Mouse (Mus musculus): ENCODE measurements around the gene Rras2. TPM values are rescaled to one million over a fixed set of nuclear protein-coding genes. Genes with fewer than 3 reads are reported as not detected.

The Rras2 gene
- polyA plus RNA-seq, 1 experiment from 2014 or later, result 20.4 TPM

DNA sequence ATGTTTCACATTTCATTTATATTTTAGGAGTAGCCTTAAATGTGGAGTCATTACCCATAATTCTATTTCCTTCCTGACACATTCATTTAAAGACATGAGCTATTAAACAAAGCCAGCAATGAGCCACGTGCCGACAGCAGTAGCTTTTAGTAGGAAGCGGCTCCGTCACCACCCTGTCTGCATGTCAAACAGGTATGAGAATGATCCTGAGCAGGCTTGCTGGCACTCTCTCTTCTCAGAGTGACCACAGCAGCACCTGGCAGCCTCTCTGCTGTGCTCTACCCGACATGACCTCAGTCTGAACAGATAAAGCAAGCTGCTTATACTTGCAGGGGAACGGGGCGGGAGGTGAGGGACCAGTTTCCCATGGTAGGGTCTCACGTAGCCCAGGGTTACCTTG lies 54.0 kb downstream of the Rras2 start:
- Histone ChIP-seq H3K4me3 (ENCODE audit: low read depth, low read length) (no peak overlapping the region), H3K27ac (ENCODE audit: low read depth, low read length) (no peak overlapping the region), H3K9me3 (ENCODE audit: control insufficient read depth, low read length) (no peaks in the 10 kb centered on the region), H3K4me1 (replicated peaks; ENCODE audit: control insufficient read depth, insufficient read depth, low read length) (peaks cover 14% of the 10 kb centered on the region), H3K9ac (ENCODE audit: low read depth, low read length) (no peak overlapping the region), H3K36me3 (ENCODE audit: control insufficient read depth, insufficient read depth, low read length) (no peaks in the 10 kb centered on the region), H3K4me2 (no peak overlapping the region), H3K27me3 (replicated peaks; ENCODE audit: control insufficient read depth, insufficient read depth, low read length) (no peaks in the 10 kb centered on the region)
- DNase-seq (ENCODE audit: low spot score) (no peak), ATAC-seq (replicated peaks; ENCODE audit: low FRiP score) (no peak)
- WGBS, result 63% methylated on average over 8 of the region's 8 CpGs

GRCm38 (mm10) chr7:114062451-114062850 lies 55.1 kb downstream of the Rras2 start:
- Histone ChIP-seq H3K4me3 (ENCODE audit: low read depth, low read length) (no peak overlapping the region), H3K9me3 (ENCODE audit: control insufficient read depth, low read length) (no peaks in the 10 kb centered on the region), H3K4me1 (replicated peaks; ENCODE audit: control insufficient read depth, insufficient read depth, low read length) (peaks cover 14% of the 10 kb centered on the region), H3K9ac (ENCODE audit: low read depth, low read length) (no peak overlapping the region), H3K27ac (ENCODE audit: low read depth, low read length) (no peak overlapping the region), H3K27me3 (replicated peaks; ENCODE audit: control insufficient read depth, insufficient read depth, low read length) (no peaks in the 10 kb centered on the region), H3K4me2 (no peak overlapping the region), H3K36me3 (ENCODE audit: control insufficient read depth, insufficient read depth, low read length) (no peaks in the 10 kb centered on the region)
- ATAC-seq (replicated peaks; ENCODE audit: low FRiP score) (no peak), DNase-seq (ENCODE audit: low spot score) (no peak)
- 80% methylated on average over 1 of the region's 1 CpGs for WGBS

DNA sequence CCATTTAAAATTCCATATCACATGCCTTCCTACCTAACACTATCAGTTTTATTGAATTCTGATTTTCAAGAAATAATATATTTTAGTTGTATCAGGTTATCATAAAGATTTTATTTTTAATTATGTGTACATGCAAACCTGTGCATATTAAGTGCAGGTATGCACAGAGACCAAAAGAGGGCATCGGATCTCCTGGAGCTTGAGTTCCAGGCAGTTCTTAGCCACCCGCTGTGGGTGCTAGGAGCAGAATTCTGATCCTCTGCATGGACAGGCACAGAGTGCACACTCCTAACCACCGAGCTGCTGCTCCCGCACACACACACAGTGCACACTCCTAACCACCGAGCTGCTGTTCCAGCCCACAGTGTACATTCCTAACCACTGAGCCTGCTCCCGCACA lies 57.1 kb downstream of the Rras2 start:
- H3K9me3 ChIP-seq (ENCODE audit: control insufficient read depth, low read length), result no peaks in the 10 kb centered on the region
- no peaks in the 10 kb centered on the region for H3K27me3 ChIP-seq (replicated peaks; ENCODE audit: control insufficient read depth, insufficient read depth, low read length)
- WGBS, result 95% methylated on average over 6 of the region's 6 CpGs
- no peak overlapping the region for H3K27ac ChIP-seq (ENCODE audit: low read depth, low read length)
- no peak overlapping the region for H3K4me2 ChIP-seq
- DNase-seq (ENCODE audit: low spot score), result no peak
- peaks cover 3% of the 10 kb centered on the region for H3K4me1 ChIP-seq (replicated peaks; ENCODE audit: control insufficient read depth, insufficient read depth, low read length)
- no peak overlapping the region for H3K9ac ChIP-seq (ENCODE audit: low read depth, low read length)
- no peak for ATAC-seq (replicated peaks; ENCODE audit: low FRiP score)
- H3K4me3 ChIP-seq (ENCODE audit: low read depth, low read length), result no peak overlapping the region
- H3K36me3 ChIP-seq (ENCODE audit: control insufficient read depth, insufficient read depth, low read length), result no peaks in the 10 kb centered on the region

GRCm38 (mm10) chr7:114058927-114059441 lies 58.6 kb downstream of the Rras2 start:
- 83% methylated on average over 6 of the region's 6 CpGs for WGBS
- H3K9me3 ChIP-seq (ENCODE audit: control insufficient read depth, low read length), result no peaks in the 10 kb centered on the region

DNA sequence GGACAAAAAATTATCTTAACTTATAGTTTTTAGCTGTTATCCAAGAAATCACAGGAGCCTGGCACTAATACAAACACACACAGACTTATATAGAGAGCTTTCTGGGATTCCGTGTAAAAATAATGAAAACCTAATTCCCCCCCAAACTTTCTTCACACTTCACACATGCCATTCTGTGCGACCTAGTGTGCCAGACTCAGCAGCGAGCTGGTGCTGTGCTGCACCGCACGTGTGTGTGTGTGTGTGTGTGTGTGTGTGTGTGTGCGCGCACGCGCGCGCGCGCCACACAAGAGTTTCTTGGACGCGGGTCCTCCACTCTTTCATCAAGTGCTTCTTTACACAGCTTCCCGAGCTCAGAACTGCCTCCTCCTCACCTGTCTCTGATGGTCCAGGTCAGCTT lies 59.4 kb downstream of the Rras2 start:
- H3K4me1 ChIP-seq (replicated peaks; ENCODE audit: control insufficient read depth, insufficient read depth, low read length), result no peaks in the 10 kb centered on the region
- ATAC-seq (replicated peaks; ENCODE audit: low FRiP score) (no peak), DNase-seq (ENCODE audit: low spot score) (no peak)
- no peaks in the 10 kb centered on the region for H3K27me3 ChIP-seq (replicated peaks; ENCODE audit: control insufficient read depth, insufficient read depth, low read length)
- no peak overlapping the region for H3K27ac ChIP-seq (ENCODE audit: low read depth, low read length)
- H3K4me2 ChIP-seq, result no peak overlapping the region
- 91% methylated on average over 16 of the region's 16 CpGs for WGBS
- no peak overlapping the region for H3K9ac ChIP-seq (ENCODE audit: low read depth, low read length)
- H3K4me3 ChIP-seq (ENCODE audit: low read depth, low read length), result no peak overlapping the region
- no peaks in the 10 kb centered on the region for H3K9me3 ChIP-seq (ENCODE audit: control insufficient read depth, low read length)
- H3K36me3 ChIP-seq (ENCODE audit: control insufficient read depth, insufficient read depth, low read length), result no peaks in the 10 kb centered on the region

More at GRCm38 (mm10) chr7:114058927-114059441, 58.6 kb downstream of the Rras2 start:
- no peak for ATAC-seq (replicated peaks; ENCODE audit: low FRiP score)
- Histone ChIP-seq H3K36me3 (ENCODE audit: control insufficient read depth, insufficient read depth, low read length) (no peaks in the 10 kb centered on the region), H3K4me1 (replicated peaks; ENCODE audit: control insufficient read depth, insufficient read depth, low read length) (no peaks in the 10 kb centered on the region), H3K27me3 (replicated peaks; ENCODE audit: control insufficient read depth, insufficient read depth, low read length) (no peaks in the 10 kb centered on the region), H3K9ac (ENCODE audit: low read depth, low read length) (no peak overlapping the region), H3K27ac (ENCODE audit: low read depth, low read length) (no peak overlapping the region), H3K4me2 (no peak overlapping the region), H3K4me3 (ENCODE audit: low read depth, low read length) (no peak overlapping the region)
- DNase-seq (ENCODE audit: low spot score), result no peak

DNA sequence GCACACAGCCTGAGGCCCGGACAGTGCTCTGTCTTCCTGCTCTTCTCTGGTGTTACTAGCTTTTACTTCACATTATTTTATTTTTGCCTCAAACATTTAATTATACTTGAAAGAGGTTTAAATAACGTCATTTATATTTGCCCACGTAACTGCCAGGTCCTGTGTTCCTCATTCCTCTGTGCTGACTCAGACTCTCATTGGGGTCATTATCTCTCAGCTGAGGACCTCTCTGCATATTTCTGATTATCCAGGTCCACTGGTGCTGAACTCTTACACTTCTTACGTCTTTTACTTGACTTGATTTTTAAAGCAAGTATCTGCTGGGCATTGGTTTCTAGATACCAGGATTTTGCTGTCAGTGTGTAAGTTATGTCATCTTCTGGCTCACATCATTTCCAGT lies 63.9 kb downstream of the Rras2 start:
- H3K36me3 ChIP-seq (ENCODE audit: control insufficient read depth, insufficient read depth, low read length), result no peaks in the 10 kb centered on the region
- H3K27ac ChIP-seq (ENCODE audit: low read depth, low read length), result no peak overlapping the region
- H3K4me1 ChIP-seq (replicated peaks; ENCODE audit: control insufficient read depth, insufficient read depth, low read length), result no peaks in the 10 kb centered on the region
- no peaks in the 10 kb centered on the region for H3K9me3 ChIP-seq (ENCODE audit: control insufficient read depth, low read length)
- no peak overlapping the region for H3K4me2 ChIP-seq
- no peaks in the 10 kb centered on the region for H3K27me3 ChIP-seq (replicated peaks; ENCODE audit: control insufficient read depth, insufficient read depth, low read length)
- WGBS, result 54% methylated on average over 4 of the region's 4 CpGs
- H3K9ac ChIP-seq (ENCODE audit: low read depth, low read length), result no peak overlapping the region
- DNase-seq (ENCODE audit: low spot score), result no peak
- no peak for ATAC-seq (replicated peaks; ENCODE audit: low FRiP score)
- H3K4me3 ChIP-seq (ENCODE audit: low read depth, low read length), result no peak overlapping the region

DNA sequence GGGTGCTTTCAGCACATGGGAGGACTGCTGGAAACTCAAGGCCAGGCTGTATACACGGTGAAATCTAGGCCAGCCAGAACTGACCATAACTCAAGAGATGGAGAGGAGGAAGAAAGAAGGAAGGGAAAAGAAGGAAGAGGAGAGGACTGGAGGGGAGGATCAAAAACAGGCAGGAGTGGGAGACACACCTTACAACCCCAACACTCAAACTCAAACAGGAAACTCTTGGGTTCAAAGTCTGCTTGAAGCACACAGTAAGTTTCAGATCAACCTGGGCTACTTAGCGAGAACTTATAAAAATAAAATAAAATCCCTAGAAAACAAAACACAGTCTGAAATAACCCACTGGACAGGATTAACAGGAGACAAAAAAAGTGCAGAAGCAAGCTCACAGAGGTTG lies 71.8 kb downstream of the Rras2 start:
- Histone ChIP-seq H3K4me3 (ENCODE audit: low read depth, low read length) (no peak overlapping the region), H3K9me3 (ENCODE audit: control insufficient read depth, low read length) (no peaks in the 10 kb centered on the region), H3K9ac (ENCODE audit: low read depth, low read length) (no peak overlapping the region), H3K27me3 (replicated peaks; ENCODE audit: control insufficient read depth, insufficient read depth, low read length) (no peaks in the 10 kb centered on the region), H3K27ac (ENCODE audit: low read depth, low read length) (no peak overlapping the region), H3K4me2 (no peak overlapping the region), H3K4me1 (replicated peaks; ENCODE audit: control insufficient read depth, insufficient read depth, low read length) (peaks cover 9% of the 10 kb centered on the region), H3K36me3 (ENCODE audit: control insufficient read depth, insufficient read depth, low read length) (no peaks in the 10 kb centered on the region; the same call in 1 of the 2 replicates)
- DNase-seq (ENCODE audit: low spot score) (no peak), ATAC-seq (replicated peaks; ENCODE audit: low FRiP score) (no peak)
- 78% methylated on average over 2 of the region's 2 CpGs for WGBS

DNA sequence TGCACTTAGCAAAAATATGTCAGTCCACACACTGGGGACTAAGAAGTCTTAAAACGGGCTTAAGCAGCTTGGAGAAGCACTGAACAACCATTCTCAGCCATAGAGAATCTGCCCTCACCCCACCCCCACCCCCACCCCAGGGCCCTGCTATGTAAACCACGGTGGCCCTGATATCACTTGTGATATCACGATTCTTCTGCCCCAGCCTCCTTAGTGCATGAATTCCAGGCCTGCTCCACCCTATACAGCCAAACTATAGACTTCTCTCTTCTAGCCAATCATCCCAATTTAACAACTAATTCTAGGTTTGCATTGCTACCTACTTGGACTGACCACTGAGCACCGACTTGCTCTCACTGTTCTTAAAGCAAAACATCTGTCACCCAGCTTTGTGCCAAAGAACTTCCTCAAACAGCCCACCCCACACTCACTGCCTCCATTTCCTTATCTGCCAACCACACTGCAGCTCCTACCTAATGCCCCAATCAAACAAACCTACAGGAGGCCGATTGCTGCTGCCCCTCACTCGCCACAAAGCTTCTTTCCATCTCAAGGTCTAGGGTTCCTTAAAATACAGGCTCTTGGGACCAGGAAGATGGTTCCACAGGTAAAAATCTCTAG lies 73.5 kb downstream of the Rras2 start:
- Histone ChIP-seq H3K27ac (ENCODE audit: low read depth, low read length) (no peak overlapping the region), H3K27me3 (replicated peaks; ENCODE audit: control insufficient read depth, insufficient read depth, low read length) (no peaks in the 10 kb centered on the region), H3K9me3 (ENCODE audit: control insufficient read depth, low read length) (no peaks in the 10 kb centered on the region), H3K9ac (ENCODE audit: low read depth, low read length) (no peak overlapping the region), H3K36me3 (ENCODE audit: control insufficient read depth, insufficient read depth, low read length) (peaks cover 2% of the 10 kb centered on the region; the same call in 1 of the 2 replicates), H3K4me1 (replicated peaks; ENCODE audit: control insufficient read depth, insufficient read depth, low read length) (peaks cover 9% of the 10 kb centered on the region), H3K4me2 (peak overlapping the region; percentile 38), H3K4me3 (ENCODE audit: low read depth, low read length) (no peak overlapping the region)
- ATAC-seq (replicated peaks; ENCODE audit: low FRiP score) (peak; percentile 52), DNase-seq (ENCODE audit: low spot score) (no peak)
- WGBS, result 28% methylated on average over 6 of the region's 6 CpGs
